8 mouse cellular contexts compared by ENCODE assay signal in genomic region chr1:46892752-46893151, GRCm38 (mm10). TPM values are rescaled to one million over a fixed set of nuclear protein-coding genes. Genes with fewer than 3 reads are reported as not detected.
DNase-seq lines count a peak whose midpoint lies in the region; ATAC-seq and TF ChIP-seq lines count a peak whose summit lies in the region.

Gene Slc39a10 (minus strand): TSS chr1:46892852.

- no peak for TF ChIP-seq EP300 in ES-Bruce4 (IDR thresholded peaks at IDR 0.05; ENCODE audit: insufficient read depth, low read depth, low read length)
- no peak for TF ChIP-seq EP300 in stomach, postnatal 0 days (optimal IDR thresholded peaks at IDR 0.05)

- no peaks in the 10 kb centered on the region for H3K4me1 ChIP-seq in ES-Bruce4 (ENCODE audit: control insufficient read depth, insufficient read depth, low read length)
- no peaks in the 10 kb centered on the region for H3K4me1 ChIP-seq in forebrain, embryonic 15.5 days
- H3K4me1 ChIP-seq in stomach, postnatal 0 days (replicated peaks; ENCODE audit: control insufficient read depth, insufficient read depth) = no peaks in the 10 kb centered on the region

- H3K27me3 ChIP-seq in ES-Bruce4 (ENCODE audit: control insufficient read depth, insufficient read depth, low read length, poor library complexity, severe bottlenecking) = no peaks in the 10 kb centered on the region
- no peaks in the 10 kb centered on the region for H3K27me3 ChIP-seq in forebrain, embryonic 15.5 days
- no peaks in the 10 kb centered on the region for H3K27me3 ChIP-seq in stomach, postnatal 0 days (ENCODE audit: control insufficient read depth, insufficient read depth, low read length)

- no peaks in the 10 kb centered on the region for H3K36me3 ChIP-seq in ES-Bruce4 (ENCODE audit: control insufficient read depth, insufficient read depth, low read length, poor library complexity, severe bottlenecking)
- H3K36me3 ChIP-seq in forebrain, embryonic 15.5 days = no peaks in the 10 kb centered on the region
- no peaks in the 10 kb centered on the region for H3K36me3 ChIP-seq in stomach, postnatal 0 days (ENCODE audit: control insufficient read depth, insufficient read depth, low read length)

- no peak within 1 kb of the TSS for H3K4me3 ChIP-seq in ES-Bruce4 (ENCODE audit: low read depth, low read length)
- H3K4me3 ChIP-seq in forebrain, embryonic 15.5 days = no peak within 1 kb of the TSS
- no peak within 1 kb of the TSS for H3K4me3 ChIP-seq in stomach, postnatal 0 days (ENCODE audit: low read depth, low read length)

- H3K27ac ChIP-seq in ES-Bruce4 (ENCODE audit: insufficient read depth, low read length) = no peak within 1 kb of the TSS
- no peak within 1 kb of the TSS for H3K27ac ChIP-seq in forebrain, embryonic 15.5 days (replicated peaks)
- no peak within 1 kb of the TSS for H3K27ac ChIP-seq in stomach, postnatal 0 days (replicated peaks)

- no peak for ATAC-seq in forebrain, embryonic 15.5 days (replicated peaks)
- no peak for ATAC-seq in stomach, postnatal 0 days (ENCODE audit: low FRiP score, low TSS enrichment)

- DNase-seq in frontal cortex, adult 2 months (ENCODE audit: extremely low spot score in 1 of 2, low spot score in 1 of 2) = no peak
- no peak for DNase-seq in frontal cortex, postnatal 10 days (ENCODE audit: low spot score in 2 of 2)
- no peak for DNase-seq in left cerebral cortex, postnatal 25 days (ENCODE audit: low spot score in 2 of 2)
- DNase-seq in stomach, postnatal 0 days (ENCODE audit: low spot score) = no peak
- DNase-seq in cerebellum, postnatal 36 days = no peak
- DNase-seq in testis, postnatal 14 days (ENCODE audit: low spot score) = no peak

- intact Hi-C loops in left cerebral cortex, postnatal 25 days (cut with DNase I) = no loop called here

- TF ChIP-seq POLR2A in ES-Bruce4 (IDR thresholded peaks at IDR 0.05; ENCODE audit: insufficient read depth, low read length) = no peak

- no peak within 1 kb of the TSS for H3K4me2 ChIP-seq in forebrain, embryonic 15.5 days (replicated peaks)
- H3K4me2 ChIP-seq in stomach, postnatal 0 days (replicated peaks; ENCODE audit: low read depth) = no peak within 1 kb of the TSS

- no peak for TF ChIP-seq CTCF in ES-Bruce4 (IDR thresholded peaks at IDR 0.05; ENCODE audit: low read depth, low read length)
- no peak for TF ChIP-seq CTCF in stomach, postnatal 0 days (IDR thresholded peaks at IDR 0.05; ENCODE audit: low read depth)

- H3K9me3 ChIP-seq in ES-Bruce4 (replicated peaks; ENCODE audit: control insufficient read depth, insufficient read depth, low read length, poor library complexity, severe bottlenecking) = no peaks in the 10 kb centered on the region
- H3K9me3 ChIP-seq in forebrain, embryonic 15.5 days = no peaks in the 10 kb centered on the region
- no peaks in the 10 kb centered on the region for H3K9me3 ChIP-seq in stomach, postnatal 0 days (ENCODE audit: control insufficient read depth, low read length)

- 65% methylated on average over 3 of the region's 3 CpGs for WGBS in forebrain, embryonic 15.5 days
- WGBS in stomach, postnatal 0 days = 71% methylated on average over 3 of the region's 3 CpGs

- H3K9ac ChIP-seq in ES-Bruce4 (ENCODE audit: low read depth, poor library complexity, severe bottlenecking) = no peak within 1 kb of the TSS
- H3K9ac ChIP-seq in forebrain, embryonic 15.5 days (replicated peaks) = no peak within 1 kb of the TSS
- no peak within 1 kb of the TSS for H3K9ac ChIP-seq in stomach, postnatal 0 days (ENCODE audit: low read length)

RNA-seq across cellular contexts. Expression of gene Slc39a10, which starts in this region (rescaled TPM):
- polyA plus RNA-seq in frontal cortex, adult 2 months (2012; rRNA removed) = 68.3 and 82.6 TPM in 2 replicates
- 62.9 and 65.6 TPM in 2 replicates for polyA plus RNA-seq in ES-Bruce4 (2011; ENCODE audit: insufficient read depth, insufficient read length, low read depth, missing spikeins)
- 54.1 and 58.3 TPM in 2 replicates for polyA plus RNA-seq in forebrain, embryonic 15.5 days (2015; fragmentation: Nextera tagmentation; extraction: Ambion mirVana)
- 100 to 1,000 TPM; 213 to 226 TPM for total RNA-seq in left cerebral cortex, postnatal 25 days (2021)
- polyA plus RNA-seq in stomach, postnatal 0 days (2015; fragmentation: Nextera tagmentation; extraction: Ambion mirVana) = 17.8 and 21.6 TPM in 2 replicates
